Mouse (Mus musculus) activated CD4-positive, CD25-positive, alpha-beta regulatory T cell, adult 4 months (primary cell): ENCODE measurements around the gene Zc3h12b. TPM values are rescaled to one million over a fixed set of nuclear protein-coding genes. Genes with fewer than 3 reads are reported as not detected.

Experiments used
- ATAC-seq: one replicate; pipeline ENCODE4 v1.8.0; 2017
- polyA plus RNA-seq, 2 experiments: library from polyadenylated mRNA; unstranded; fragments of 100-300 nt; shearing (Covaris generic); gene quantifications; one replicate each; pipeline ENCODE4 v1.2.1; 2017

Gene Zc3h12b
- 1 to 10 TPM in 1 of 2 experiments, under 1 TPM in 1; 0.69 to 1.2 TPM for polyA plus RNA-seq

DNA sequence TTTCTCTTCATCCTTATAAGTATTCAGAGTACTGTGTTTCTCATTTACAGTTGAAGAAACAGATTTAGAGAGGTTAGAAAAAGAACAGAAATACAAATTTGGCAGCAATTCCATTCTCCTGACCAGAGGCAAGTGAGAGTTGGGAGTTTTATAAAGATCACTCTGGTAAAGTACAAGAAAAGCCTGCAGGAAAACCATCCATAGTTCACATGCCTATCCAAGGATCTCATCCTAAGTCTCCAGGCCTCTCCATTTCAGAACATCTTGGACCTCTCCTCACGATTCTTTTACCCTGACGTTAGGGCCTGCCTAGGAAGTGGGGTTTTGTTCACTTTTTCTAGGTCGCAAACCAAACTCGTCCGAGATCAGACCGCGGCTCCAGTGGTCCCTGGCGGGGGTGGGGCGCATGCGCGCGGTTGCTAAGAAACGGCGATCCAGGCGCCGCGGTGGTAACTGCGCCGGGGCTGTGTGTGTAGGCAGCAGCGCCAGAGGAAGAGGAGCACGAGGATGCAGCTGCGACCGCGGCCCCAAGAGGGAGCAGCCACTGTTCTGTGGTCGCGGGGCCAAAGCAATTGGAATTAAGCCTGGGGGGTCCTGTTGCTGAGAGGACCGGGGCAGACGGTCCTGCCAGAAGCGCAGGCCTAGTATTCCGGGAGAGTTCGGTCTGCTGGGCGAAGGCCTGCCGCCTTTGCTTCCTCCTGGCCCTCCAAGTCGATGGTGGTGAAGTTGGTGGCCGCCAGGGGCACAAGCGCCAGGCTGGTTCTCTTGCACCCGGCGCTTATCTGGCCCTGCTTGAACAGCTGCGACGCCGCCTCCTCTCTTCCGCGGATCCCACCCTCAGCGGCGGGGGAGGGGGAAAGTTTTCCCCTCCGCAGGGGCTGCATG, at the start of gene Zc3h12b:
Gene Zc3h12b, plus strand, starts transcription at position 452 of the 885 bp plus-strand sequence.
- ATAC-seq, result peak; percentile 87

DNA sequence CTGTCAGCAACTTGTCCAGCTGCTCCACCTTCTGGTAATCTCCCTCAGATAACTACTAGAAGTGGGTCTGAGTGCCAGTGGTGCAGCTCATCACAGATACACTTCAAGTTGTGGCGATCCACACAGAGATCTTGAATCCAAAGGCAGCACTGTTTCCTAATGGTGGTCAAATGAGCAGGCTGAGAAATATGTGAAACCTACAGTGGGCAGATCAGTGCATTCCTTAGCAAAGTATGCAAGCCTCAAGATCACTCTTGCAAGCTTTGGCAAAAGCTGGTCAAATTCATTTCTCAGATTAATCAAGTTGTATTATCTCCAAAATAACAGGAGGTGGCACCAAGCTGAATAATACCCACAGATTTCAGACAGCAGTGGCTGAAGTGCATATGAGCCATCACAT, 29.3 kb upstream of the Zc3h12b start:
- no peak for ATAC-seq

DNA sequence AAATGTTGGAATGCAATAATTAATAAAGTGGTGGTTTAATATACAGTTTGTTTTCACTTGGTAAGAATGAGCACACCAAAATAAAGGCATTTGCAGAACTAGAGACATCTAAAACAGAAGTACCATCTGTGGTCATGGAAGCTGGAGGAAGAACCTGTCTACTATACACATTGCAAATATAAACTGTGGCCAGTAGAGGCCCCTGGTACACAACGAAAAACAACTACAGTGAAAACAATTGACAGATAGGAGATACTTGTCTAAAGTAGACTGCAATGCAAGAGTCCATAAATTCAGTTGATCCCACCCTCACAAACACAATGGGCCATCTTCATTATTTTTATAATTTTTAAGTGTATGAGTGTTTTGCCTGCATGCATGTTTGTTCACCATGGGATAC, 24.4 kb upstream of the Zc3h12b start:
- ATAC-seq, result peak; percentile 54

DNA sequence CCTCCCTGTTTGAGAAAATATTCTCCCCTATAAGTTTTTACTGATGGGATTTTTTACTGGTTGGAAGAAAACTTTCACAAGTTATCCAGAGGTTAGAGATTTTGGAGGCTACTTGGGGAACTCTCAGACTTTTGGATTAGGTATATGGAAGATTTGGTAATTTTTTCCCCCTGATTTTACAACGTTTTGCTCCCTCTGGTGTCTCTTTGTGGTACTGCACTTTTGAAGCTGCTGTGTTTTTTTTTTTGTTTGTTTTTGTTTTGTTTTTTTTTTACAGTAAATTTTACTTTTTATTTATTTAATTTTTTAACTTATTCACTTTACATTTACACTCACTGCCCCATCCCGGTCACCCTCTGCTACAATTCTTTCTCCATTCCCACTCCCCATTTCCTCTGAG, 26.8 kb downstream of the Zc3h12b start:
- ATAC-seq, result no peak

DNA sequence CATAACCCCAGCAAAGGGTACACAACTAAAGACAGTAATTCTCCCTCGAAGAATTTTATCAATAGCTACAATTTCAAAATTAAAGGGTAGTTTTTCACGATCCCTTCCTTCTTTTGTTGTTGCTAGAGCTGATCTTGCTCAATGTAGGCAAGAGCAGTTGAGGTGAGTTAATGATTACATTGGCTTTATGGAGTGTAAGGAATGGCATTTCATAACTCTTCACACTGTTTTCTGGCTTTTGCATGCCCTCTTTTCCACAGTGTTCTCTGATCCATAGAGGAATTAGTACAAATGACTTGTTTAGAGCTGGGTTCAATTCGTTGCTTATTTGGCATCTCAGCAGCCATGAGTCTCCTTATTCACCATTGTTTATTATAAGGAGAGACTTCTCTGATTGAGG, 84.4 kb downstream of the Zc3h12b start:
- no peak for ATAC-seq

DNA sequence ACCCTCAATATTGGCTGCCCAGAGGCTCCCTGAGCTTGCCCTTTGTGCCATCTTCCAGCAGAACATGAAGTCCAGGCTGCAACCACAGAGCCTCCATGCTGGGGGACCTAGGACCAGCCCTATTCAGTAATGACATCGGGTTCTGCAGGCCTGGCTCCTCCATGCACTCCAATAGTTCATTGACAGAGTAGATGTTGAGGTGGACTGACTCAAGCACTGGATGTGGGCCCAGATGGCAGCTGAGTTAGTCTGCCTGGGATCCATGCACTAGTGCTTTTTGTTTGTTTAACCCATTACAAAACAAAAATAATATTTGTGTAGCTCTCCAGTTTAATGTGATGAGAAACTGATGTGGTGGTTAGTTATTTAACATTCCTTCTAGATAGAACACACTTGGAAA, 90.3 kb downstream of the Zc3h12b start:
- ATAC-seq, result no peak

DNA sequence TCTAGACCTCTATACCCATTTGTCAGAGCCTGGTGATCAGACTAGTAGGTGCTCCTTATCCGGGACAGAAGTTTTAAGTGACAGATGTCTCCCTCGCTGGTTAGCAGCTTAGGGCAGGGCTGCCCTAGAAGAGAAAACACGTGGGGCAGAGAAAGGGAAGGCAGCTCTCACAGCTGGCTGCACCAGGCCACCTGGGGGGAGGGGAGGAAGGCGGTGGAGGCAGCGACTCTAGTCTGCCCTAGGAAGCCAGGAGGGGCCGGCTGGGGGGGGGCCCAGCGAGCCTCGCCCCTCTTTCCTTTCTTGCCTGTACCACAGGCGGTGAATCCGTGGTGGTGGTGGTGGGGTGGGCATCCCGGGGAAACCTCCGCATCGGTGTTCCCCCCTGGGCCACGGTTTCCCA, 141.3 kb downstream of the Zc3h12b start:
- no peak for ATAC-seq

DNA sequence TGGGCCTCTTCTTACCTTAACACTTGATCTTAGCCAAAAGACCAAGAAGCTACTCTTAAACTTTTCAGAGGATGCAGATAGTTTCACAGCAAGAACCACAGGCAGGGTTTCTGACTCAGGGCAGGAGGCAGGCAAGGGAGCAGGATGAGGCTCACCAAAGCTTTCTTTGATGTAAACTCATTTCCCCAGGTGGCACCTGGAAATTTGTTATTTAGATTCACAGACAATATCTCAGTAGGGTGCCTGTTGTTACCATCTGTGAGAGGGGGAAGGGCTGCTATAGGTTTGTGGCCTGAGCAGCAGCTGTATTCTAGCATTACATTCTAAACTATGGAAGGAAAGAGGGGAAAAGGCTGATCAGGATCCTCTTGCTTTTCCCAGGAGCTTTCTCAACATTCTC, 169.6 kb downstream of the Zc3h12b start:
- ATAC-seq, result no peak

DNA sequence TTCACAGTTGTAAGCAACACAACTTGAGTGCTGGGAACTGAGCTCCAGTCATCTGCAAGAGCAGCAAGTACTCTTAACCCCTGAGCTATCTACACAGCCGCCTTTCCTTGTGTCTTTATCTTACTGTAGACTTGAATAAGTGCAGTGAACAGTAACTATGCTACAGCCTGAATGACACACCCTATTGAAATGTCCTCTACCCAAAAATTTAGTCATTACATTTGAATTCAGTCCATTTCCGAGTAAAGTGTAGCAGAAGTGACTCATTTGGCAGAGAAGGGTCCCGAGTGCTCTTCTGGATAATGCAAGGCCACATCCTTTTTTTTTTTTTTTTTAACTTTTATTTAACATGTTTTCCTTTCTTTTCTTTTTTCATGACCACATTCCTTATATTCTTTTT, 191.2 kb downstream of the Zc3h12b start:
- ATAC-seq, result no peak

DNA sequence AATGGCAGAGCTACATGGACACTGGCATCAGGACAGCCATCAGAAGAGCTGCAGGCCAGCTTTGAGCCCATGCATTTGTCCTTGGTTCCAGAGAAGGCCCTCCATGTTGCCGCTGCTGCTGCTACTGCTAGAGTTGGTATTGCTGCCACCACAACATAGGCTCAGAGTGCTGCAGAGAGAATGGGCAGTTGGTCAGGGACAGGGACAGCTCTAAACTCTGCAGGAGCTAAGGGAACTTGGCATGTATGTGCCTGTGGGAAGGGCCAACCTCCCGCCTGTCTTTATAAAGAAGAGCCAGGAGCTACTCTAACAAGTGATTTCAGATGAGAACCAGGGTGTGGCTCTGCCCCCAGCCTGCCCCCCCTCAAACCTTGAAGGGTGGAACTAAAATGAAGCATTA, 224.0 kb downstream of the Zc3h12b start:
- ATAC-seq, result no peak

DNA sequence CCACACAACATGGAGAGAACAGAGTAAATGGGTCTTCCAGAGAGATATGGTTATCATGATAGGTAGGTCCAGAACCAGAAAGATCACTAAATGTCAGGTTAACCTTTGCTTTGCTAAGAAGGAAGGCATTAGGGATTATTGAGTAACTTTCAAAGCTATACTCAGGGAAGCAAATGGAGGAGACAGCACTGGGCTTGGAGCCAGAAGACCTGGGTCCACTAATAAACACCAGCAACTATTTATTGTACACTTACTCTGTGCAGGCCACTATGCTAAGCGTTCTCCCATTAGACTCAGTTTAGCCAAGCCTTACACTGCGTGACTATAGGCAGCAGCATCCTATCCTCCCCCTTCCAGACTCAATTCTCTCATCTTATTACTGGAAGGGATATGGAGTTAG, 234.0 kb downstream of the Zc3h12b start:
- no peak for ATAC-seq

DNA sequence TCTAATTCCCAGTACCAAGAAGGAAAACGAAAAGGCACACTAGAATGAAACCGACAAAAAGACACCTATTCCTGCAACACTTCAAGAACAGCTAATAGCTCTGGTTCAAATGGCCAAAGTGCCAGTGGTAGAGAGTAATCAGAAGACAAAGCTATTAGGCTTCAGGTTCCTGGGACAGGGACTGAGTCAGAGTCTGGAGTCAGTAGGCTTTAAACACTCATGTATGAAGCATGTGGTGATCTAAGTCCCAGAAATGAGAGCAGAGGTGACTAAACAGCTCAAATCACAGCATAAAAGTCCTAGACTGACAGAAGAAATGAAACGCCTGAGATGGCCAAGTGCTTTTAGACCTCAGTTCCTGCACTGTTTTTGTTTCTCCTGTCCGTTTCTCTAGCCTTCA, 236.7 kb downstream of the Zc3h12b start:
- no peak for ATAC-seq

DNA sequence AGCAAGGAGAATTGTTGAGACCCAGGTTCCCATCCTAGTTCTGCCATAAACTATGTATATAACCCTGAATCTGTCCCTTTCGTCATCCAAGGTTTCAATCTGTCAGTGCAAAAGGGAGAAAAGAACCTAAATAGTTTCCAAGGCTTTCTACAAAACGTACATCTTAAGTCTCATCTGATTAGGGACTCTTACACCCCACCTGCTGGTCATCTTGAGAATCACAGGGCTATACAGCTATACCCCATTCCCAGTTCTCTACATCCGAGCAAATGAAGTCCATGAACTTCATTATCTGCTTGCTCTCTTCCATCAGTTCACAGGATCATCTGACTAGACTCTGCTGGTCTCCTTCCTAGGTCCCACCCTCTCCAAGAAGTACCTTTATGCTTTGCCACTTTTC, 239.3 kb downstream of the Zc3h12b start:
- no peak for ATAC-seq

DNA sequence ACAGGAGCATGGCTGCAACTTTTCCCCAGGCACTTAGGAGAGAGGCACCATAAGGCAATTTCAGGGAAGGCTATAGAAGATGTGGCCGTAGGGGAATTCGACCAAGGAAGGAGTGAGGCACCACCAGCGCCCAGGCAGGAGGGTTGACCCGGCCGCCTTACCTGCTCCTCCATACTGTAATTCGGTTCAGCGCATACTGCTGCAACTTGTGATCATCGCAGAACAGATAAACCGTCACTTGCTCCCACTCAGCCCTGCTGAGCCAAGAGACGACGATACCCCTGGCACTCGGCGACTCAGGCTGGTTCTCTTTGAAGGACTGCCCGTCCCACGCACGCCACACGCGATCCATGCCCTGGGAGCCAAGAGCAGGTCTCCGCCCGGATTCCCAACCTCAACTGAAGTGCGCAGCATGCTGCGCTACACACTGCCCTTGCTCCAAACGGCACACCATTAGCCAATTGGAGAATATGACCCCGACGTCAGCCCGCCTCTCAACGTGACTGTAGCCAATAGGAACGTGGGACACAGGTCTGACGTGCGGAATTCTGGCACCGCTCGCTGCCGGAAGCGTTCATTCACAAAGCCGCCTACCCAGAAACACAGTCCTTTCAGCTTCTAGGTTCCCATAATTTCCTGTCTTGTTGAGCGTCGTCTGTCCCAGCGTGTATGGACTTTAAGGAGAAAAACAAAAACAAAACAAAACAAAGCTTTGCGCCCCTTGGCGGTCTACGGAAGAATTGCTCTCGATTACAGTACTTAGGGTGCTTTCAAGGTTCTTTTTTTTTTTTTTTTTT, 245.2 kb downstream of the Zc3h12b start, which contains the start of gene Las1l:
Gene Las1l, minus strand, starts transcription at position 466 of the 797 bp plus-strand sequence.
- peak; percentile 99 for ATAC-seq

DNA sequence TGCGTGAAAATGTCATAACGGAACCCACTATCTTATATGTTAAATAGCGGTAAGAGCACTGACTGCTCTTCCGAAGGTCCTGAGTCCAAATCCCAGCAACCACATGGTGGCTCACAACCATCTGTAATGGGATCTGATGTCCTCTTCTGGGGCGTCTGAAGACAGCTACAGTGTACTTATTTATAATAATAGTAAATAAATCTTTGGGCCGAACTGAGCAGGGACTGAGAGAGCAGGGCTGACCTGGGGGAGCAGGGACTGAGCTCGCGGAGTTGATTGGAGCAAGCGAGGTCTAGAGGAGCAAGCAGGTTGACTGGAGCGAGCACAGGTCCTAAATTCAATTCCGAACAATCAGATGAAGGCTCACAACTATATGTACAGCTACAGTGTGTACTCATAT, 246.0 kb downstream of the Zc3h12b start:
- peak; percentile 16 for ATAC-seq

DNA sequence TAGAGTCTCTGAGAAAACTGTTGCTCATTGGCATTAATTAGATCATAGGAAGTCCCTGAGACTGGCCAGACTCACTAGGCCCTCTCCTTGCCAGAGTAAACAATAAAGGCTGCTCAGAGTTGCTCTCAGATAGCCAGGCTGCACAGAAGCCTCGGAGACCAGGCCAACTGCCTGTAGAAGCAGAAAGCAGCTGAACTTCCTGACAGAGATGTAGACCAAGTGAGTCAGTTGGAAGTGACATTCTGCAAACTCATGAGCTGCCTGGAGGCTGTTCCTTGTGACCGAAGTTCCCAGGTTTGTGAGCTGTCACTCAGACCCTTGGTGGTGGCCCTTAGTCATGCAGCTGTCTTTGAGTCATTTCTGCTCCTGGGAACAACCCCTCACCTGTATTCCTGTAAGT, 251.9 kb downstream of the Zc3h12b start:
- ATAC-seq, result no peak

DNA sequence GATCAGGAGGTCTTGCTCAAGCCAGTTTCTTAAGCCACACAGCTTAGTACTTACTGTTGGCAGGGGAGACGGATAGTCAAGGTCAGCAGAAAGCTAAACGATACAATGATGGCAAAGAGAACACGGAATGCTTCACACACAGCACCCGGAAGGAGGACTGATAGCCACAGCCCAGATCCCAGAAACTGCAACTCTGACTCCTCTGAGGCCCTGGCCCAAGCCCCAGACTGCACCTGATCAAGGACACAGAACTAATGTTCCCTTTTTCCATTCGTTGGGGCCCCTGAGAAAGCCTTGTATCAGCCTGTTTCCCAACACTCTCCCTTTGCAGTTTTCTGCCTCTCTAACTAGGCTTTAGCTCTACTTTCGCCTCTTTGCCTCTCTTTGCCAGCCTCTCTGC, 253.6 kb downstream of the Zc3h12b start:
- ATAC-seq, result no peak

DNA sequence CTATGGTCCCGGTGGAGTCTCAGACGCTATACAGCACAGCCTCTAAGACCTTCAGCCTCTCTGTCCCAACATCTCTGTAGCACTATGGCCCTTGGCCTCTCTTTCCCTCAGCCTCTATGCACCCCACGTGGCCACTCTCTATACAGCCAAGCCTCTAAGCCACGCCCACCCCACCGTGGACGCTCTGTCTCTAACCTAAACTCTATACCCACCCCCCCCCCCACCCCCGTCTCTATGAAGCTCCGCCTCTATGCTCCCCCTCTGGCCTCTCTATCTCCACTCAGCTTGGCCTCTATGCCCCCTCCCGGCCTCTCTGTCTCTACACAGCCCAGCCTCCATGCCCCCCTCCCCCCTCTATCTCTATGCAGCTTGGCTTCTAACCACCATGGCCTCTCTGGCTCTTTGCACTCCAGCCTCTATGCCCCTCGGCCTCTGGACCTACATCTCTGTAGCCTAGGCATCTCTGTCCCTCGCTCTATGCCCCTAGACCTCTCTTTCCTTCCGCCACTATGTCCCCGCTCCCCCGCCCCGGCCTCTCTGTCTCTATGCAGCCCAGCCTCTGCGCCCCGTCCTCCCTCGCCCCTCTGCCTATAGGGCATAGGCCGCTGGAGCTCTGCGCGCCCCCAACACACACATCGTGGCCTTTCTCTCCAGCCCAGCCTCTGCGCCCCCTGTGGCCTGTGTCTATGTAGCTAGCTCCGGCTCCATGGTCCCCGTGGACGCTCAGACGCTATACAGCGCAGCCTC, 256.5 kb downstream of the Zc3h12b start:
- ATAC-seq, result peak; percentile 60

DNA sequence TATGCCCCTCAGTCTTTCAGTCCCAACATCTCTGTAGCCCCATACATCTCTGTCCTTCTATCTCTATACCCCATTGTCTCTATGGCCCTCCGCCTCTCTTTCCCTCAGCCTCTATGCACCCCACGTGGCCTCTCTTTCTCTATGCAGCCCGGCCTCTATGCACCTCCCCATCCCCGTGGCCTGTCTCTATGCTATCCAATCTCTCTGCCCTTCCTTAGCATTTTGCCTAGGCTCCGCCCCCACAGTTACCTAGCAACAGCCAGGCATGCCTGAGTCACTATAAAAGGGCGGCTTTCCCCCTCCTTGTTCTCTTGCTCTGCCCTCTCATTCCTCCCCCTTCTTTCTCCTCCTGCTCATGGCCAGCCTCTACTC, 257.1 kb downstream of the Zc3h12b start:
- ATAC-seq, result peak; percentile 91

DNA sequence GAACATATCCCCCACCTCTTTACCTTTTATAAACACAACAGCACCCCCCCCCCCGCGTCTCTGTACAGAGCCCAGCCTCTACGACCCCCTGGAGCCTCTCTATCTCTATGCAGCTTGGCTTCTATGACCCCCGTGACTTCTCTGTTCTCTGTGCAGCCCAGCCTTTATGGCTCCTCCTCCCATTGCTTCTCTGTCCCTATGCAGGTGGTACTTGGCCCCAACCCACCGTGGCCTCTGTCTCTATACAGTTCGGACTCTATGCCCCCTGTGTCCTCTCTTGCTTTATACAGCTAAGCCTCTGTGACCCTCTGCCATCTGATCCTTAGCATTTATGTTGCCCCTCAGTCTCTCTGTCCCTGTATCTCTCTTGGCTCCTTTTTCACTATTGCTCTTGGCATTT, 257.6 kb downstream of the Zc3h12b start:
- no peak for ATAC-seq

DNA sequence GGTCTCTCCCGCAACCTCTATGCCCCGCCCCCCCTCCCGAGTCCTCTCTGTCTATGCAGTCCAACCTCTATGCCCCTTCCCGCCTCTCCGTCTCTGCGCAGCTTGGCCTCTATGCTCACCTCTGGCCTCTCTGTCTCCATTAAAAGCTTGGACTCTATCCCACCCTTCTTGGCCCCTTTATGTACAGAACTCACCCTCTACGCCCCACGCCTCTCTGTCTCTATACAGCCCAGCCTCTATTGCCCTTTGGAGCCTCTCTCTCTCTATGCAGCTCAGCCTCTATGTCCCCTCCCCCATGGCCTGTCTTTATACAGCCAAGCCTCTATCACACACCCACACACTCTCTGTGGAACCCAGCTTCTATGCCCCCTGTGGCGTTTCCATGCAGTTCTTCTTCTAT, 258.5 kb downstream of the Zc3h12b start:
- ATAC-seq, result no peak
